Mouse (Mus musculus) forebrain, embryonic 12.5 days (tissue): Measurements from ENCODE around the gene H2afv. TPM values are rescaled to one million over a fixed set of nuclear protein-coding genes. Genes with fewer than 3 reads are reported as not detected.

Experiments used
- ATAC-seq: fragments of 200-750 bp; cut with Nextera tagmentation; 2 replicates; pipeline ENCODE4 v1.8.0; 2017; ENCODE audit warnings: moderate TSS enrichment; ENCODE audit not compliant: low FRiP score
- H3K27ac ChIP-seq: fragments of 300-500 bp; sonication (generic); 2 replicates; pipeline ENCODE4 v1.5.1; 2016; ENCODE audit warnings: mild to moderate bottlenecking
- H3K27me3 ChIP-seq: fragments of 300-500 bp; sonication (generic); 2 replicates; pipeline ENCODE4 v1.6.1; 2016; ENCODE audit warnings: mild to moderate bottlenecking
- H3K36me3 ChIP-seq: fragments of 300-500 bp; sonication (generic); replicated peaks from 2 replicates; pipeline ENCODE4 v1.6.1; 2016; ENCODE audit warnings: mild to moderate bottlenecking
- H3K4me1 ChIP-seq: fragments of 300-500 bp; sonication (generic); 2 replicates; pipeline ENCODE4 v1.6.1; 2016
- H3K4me2 ChIP-seq: fragments of 300-500 bp; sonication (generic); 2 replicates; pipeline ENCODE4 v1.6.1; 2016; ENCODE audit warnings: mild to moderate bottlenecking, moderate library complexity
- H3K4me3 ChIP-seq: fragments of 300-500 bp; sonication (generic); replicated peaks from 2 replicates; pipeline ENCODE4 v1.5.1; 2016; ENCODE audit warnings: mild to moderate bottlenecking
- H3K9ac ChIP-seq: fragments of 300-500 bp; sonication (generic); 2 replicates; pipeline ENCODE4 v1.6.1; 2016; ENCODE audit warnings: mild to moderate bottlenecking
- H3K9me3 ChIP-seq: fragments of 300-500 bp; sonication (generic); 2 replicates; pipeline ENCODE4 v1.6.1; 2016
- WGBS: fragments of 180-500 bp; shearing (Covaris S2); methylation state at CpG from one replicate; pipeline ENCODE4 v1.1.7; 2016; 5-methylcytosine and 5-hydroxymethylcytosine counted together
- microRNA-seq: library from miRNA; unstranded; fragments of <30 nt; microRNA quantifications from one replicate; pipeline ENCODE4, GENCODE M21; 2017
- polyA plus RNA-seq: library from polyadenylated mRNA; unstranded; fragments of >200 nt; fragmentation: Nextera tagmentation; extraction: Ambion mirVana; gene quantifications from 2 replicates; pipeline ENCODE4 v1.2.1, GENCODE M21; 2016

Gene H2afv
- polyA plus RNA-seq, 1 experiment from 2014 or later, result 853 TPM

GRCm38 (mm10) chr11:6391516-6392276 lies 52.5 kb downstream of the H2afv start:
- Histone ChIP-seq H3K27me3 (no peaks in the 10 kb centered on the region), H3K4me1 (peaks cover 31% of the 10 kb centered on the region), H3K4me3 (0 out of 2 replicates have a peak overlapping the region, but pooled peaks have one; percentile 8), H3K9ac (no peak overlapping the region), H3K36me3 (peaks cover 46% of the 10 kb centered on the region), H3K27ac (no peak overlapping the region), H3K9me3 (no peaks in the 10 kb centered on the region), H3K4me2 (no peak overlapping the region)
- 95% methylated on average over 8 of the region's 8 CpGs for WGBS
- no peak for ATAC-seq

- WGBS, result 86% methylated on average over 8 of the region's 8 CpGs
- peaks cover 34% of the 10 kb centered on the region for H3K36me3 ChIP-seq
- peak overlapping the region; percentile 96 for H3K4me3 ChIP-seq
- H3K27ac ChIP-seq, result no peak overlapping the region
- no peaks in the 10 kb centered on the region for H3K27me3 ChIP-seq
- peak overlapping the region; percentile 95 for H3K9ac ChIP-seq
- peaks cover 30% of the 10 kb centered on the region for H3K4me1 ChIP-seq
- H3K4me2 ChIP-seq, result peak overlapping the region; percentile 88
- no peak for ATAC-seq
- no peaks in the 10 kb centered on the region for H3K9me3 ChIP-seq
Measured at GRCm38 (mm10) chr11:6390376-6391053, 53.7 kb downstream of the H2afv start.

GRCm38 (mm10) chr11:6389483-6389921 lies 54.7 kb downstream of the H2afv start:
- 2% methylated on average over 22 of the region's 43 CpGs for WGBS
- ATAC-seq, result peak; percentile 28
- H3K4me1 ChIP-seq, result peaks cover 27% of the 10 kb centered on the region

GRCm38 (mm10) chr11:6388726-6389413 lies 55.4 kb downstream of the H2afv start, which contains the start of gene Zmiz2:
Zmiz2 (plus strand) TSS chr11:6389074.
- Histone ChIP-seq H3K9ac (peak within 1 kb of the TSS; percentile 95), H3K36me3 (peaks cover 17% of the 10 kb centered on the region), H3K27ac (peak within 1 kb of the TSS; percentile 97), H3K4me2 (peak within 1 kb of the TSS; percentile 88), H3K27me3 (no peaks in the 10 kb centered on the region), H3K4me3 (peak within 1 kb of the TSS; percentile 96), H3K4me1 (peaks cover 25% of the 10 kb centered on the region), H3K9me3 (no peaks in the 10 kb centered on the region)
- WGBS, result 6% methylated on average over 59 of the region's 60 CpGs
- ATAC-seq, result peak; percentile 98

More at GRCm38 (mm10) chr11:6389483-6389921, 54.7 kb downstream of the H2afv start:
- Histone ChIP-seq H3K36me3 (peaks cover 24% of the 10 kb centered on the region), H3K9me3 (no peaks in the 10 kb centered on the region), H3K4me3 (peak overlapping the region; percentile 96), H3K4me2 (peak overlapping the region; percentile 88), H3K27me3 (no peaks in the 10 kb centered on the region), H3K27ac (peak overlapping the region; percentile 97), H3K9ac (peak overlapping the region; percentile 95)

- no peaks in the 10 kb centered on the region for H3K27me3 ChIP-seq
- no peak overlapping the region for H3K4me2 ChIP-seq
- peak overlapping the region; percentile 97 for H3K27ac ChIP-seq
- H3K9me3 ChIP-seq, result no peaks in the 10 kb centered on the region
- ATAC-seq, result no peak
- peak overlapping the region; percentile 96 for H3K4me3 ChIP-seq
- peaks cover 24% of the 10 kb centered on the region for H3K4me1 ChIP-seq
- WGBS, result 95% methylated on average over 6 of the region's 6 CpGs
- H3K36me3 ChIP-seq, result peaks cover 16% of the 10 kb centered on the region
- H3K9ac ChIP-seq, result no peak overlapping the region
Measured at GRCm38 (mm10) chr11:6388126-6388725, 56.0 kb downstream of the H2afv start.

GRCm38 (mm10) chr11:6380916-6381315 lies 63.3 kb downstream of the H2afv start:
- Histone ChIP-seq H3K4me3 (no peak overlapping the region), H3K4me1 (no peaks in the 10 kb centered on the region), H3K9me3 (no peaks in the 10 kb centered on the region), H3K36me3 (no peaks in the 10 kb centered on the region), H3K27me3 (no peaks in the 10 kb centered on the region), H3K9ac (no peak overlapping the region), H3K4me2 (no peak overlapping the region), H3K27ac (no peak overlapping the region)
- 84% methylated on average over 6 of the region's 6 CpGs for WGBS
- no peak for ATAC-seq

Small RNAs within 50 kb of the gene (microRNA-seq; reads per million reads assigned to microRNA genes)
- not detected for gene Gm22123
- 2.2 reads per million for gene Mir7651

Other genes with a start within 250 kb of the H2afv start
- 0.46 and 0.81 TPM in 2 replicates for gene A730071L15Rik, start 244.4 kb downstream of the H2afv start, polyA plus RNA-seq
- 60.5 and 64.1 TPM in 2 replicates for gene Nudcd3, start 244.0 kb downstream of the H2afv start, polyA plus RNA-seq
- not detected in 2 replicates for gene Npc1l1, start 214.3 kb downstream of the H2afv start, polyA plus RNA-seq
- gene Ddx56, start 176.7 kb downstream of the H2afv start, polyA plus RNA-seq, result 97.4 TPM in 2 replicates
- gene Tmed4, start 169.6 kb downstream of the H2afv start, polyA plus RNA-seq, result 151 TPM in 2 replicates
- gene Ogdh, start 152.8 kb downstream of the H2afv start, polyA plus RNA-seq, result 87.7 and 96.4 TPM in 2 replicates
- 22.8 and 26.0 TPM in 2 replicates for gene Zmiz2, start 55.4 kb downstream of the H2afv start, polyA plus RNA-seq
- 4,594 and 4,665 TPM in 2 replicates for gene Ppia, start 29.0 kb downstream of the H2afv start, polyA plus RNA-seq
- gene Purb, start 31.5 kb upstream of the H2afv start, polyA plus RNA-seq, result 15.9 and 17.9 TPM in 2 replicates
- gene Myo1g, start 76.5 kb upstream of the H2afv start, polyA plus RNA-seq, result 0.31 and 0.63 TPM in 2 replicates
- 89.9 and 90.7 TPM in 2 replicates for gene Ccm2, start 102.4 kb upstream of the H2afv start, polyA plus RNA-seq
- gene Nacad, start 161.6 kb upstream of the H2afv start, polyA plus RNA-seq, result 56.3 and 63.2 TPM in 2 replicates
- 46.7 and 48.7 TPM in 2 replicates for gene Tbrg4, start 181.6 kb upstream of the H2afv start, polyA plus RNA-seq
- gene Wap, start 194.2 kb upstream of the H2afv start, polyA plus RNA-seq, result not detected in 2 replicates
- 2.5 and 3.1 TPM in 2 replicates for gene Ramp3, start 214.1 kb upstream of the H2afv start, polyA plus RNA-seq